7 mouse cellular contexts compared by ENCODE assay signal in genomic region chr19:44266458-44266823, GRCm38 (mm10). TPM values are rescaled to one million over a fixed set of nuclear protein-coding genes. Genes with fewer than 3 reads are reported as not detected.
DNase-seq lines count a peak whose midpoint lies in the region; ATAC-seq lines count a peak whose summit lies in the region.

No protein-coding gene starts in this region.

- H3K9me3 ChIP-seq in megakaryocyte, embryonic 14.5 days = no peaks in the 10 kb centered on the region
- H3K9me3 ChIP-seq in embryonic facial prominence, embryonic 13.5 days = no peaks in the 10 kb centered on the region
- no peaks in the 10 kb centered on the region for H3K9me3 ChIP-seq in limb, embryonic 10.5 days (replicated peaks)

- ATAC-seq in megakaryocyte, adult 5-6 weeks (ENCODE audit: poor library complexity, severe bottlenecking) = no peak
- no peak for ATAC-seq in embryonic facial prominence, embryonic 13.5 days (ENCODE audit: insufficient number of reproducible peaks, insufficient read depth, low FRiP score, low TSS enrichment, low read depth)
- ATAC-seq in neutrophil, adult 5-6 weeks (ENCODE audit: extremely low read depth, insufficient number of reproducible peaks, low FRiP score, poor library complexity, severe bottlenecking) = peak; percentile 27; the same call in 1 of the 2 replicates

- no peak for DNase-seq in limb, embryonic 10.5 days (ENCODE audit: low spot score)
- DNase-seq in left cerebral cortex, adult 11 months (ENCODE audit: low spot score) = no peak
- no peak for DNase-seq in layer of hippocampus, adult 11-12 months (ENCODE audit: low spot score)

- H3K36me3 ChIP-seq in megakaryocyte, embryonic 14.5 days (replicated peaks; ENCODE audit: low read length) = no peaks in the 10 kb centered on the region
- H3K36me3 ChIP-seq in embryonic facial prominence, embryonic 13.5 days = no peaks in the 10 kb centered on the region
- H3K36me3 ChIP-seq in limb, embryonic 10.5 days = no peaks in the 10 kb centered on the region

- no peaks in the 10 kb centered on the region for H3K27me3 ChIP-seq in megakaryocyte, embryonic 14.5 days (replicated peaks)
- no peaks in the 10 kb centered on the region for H3K27me3 ChIP-seq in embryonic facial prominence, embryonic 13.5 days
- no peaks in the 10 kb centered on the region for H3K27me3 ChIP-seq in limb, embryonic 10.5 days (ENCODE audit: low read depth, poor library complexity, severe bottlenecking)

- peak overlapping the region; percentile 76 for H3K4me2 ChIP-seq in embryonic facial prominence, embryonic 13.5 days

- H3K4me3 ChIP-seq in megakaryocyte, embryonic 14.5 days (replicated peaks) = peak overlapping the region; percentile 95
- peak overlapping the region; percentile 61 for H3K4me3 ChIP-seq in embryonic facial prominence, embryonic 13.5 days
- peak overlapping the region; percentile 59 for H3K4me3 ChIP-seq in limb, embryonic 10.5 days

- H3K9ac ChIP-seq in embryonic facial prominence, embryonic 13.5 days = peak overlapping the region; percentile 78

- 8% methylated on average over 6 of the region's 6 CpGs for WGBS in embryonic facial prominence, embryonic 13.5 days
- WGBS in limb, embryonic 10.5 days = 5% methylated on average over 6 of the region's 6 CpGs

- H3K4me1 ChIP-seq in megakaryocyte, embryonic 14.5 days = peaks cover 56% of the 10 kb centered on the region
- peaks cover 11% of the 10 kb centered on the region for H3K4me1 ChIP-seq in embryonic facial prominence, embryonic 13.5 days
- H3K4me1 ChIP-seq in limb, embryonic 10.5 days = peaks cover 39% of the 10 kb centered on the region

- H3K27ac ChIP-seq in embryonic facial prominence, embryonic 13.5 days = peak overlapping the region; percentile 96; the same call in 1 of the 2 replicates
- peak overlapping the region; percentile 95 for H3K27ac ChIP-seq in limb, embryonic 10.5 days

RNA-seq across cellular contexts. Expression of gene Scd2, which starts 27.0 kb away (rescaled TPM):
- polyA plus RNA-seq in megakaryocyte, embryonic 14.5 days (2012; ENCODE audit: insufficient read depth, low replicate concordance) = 6.4 and 14.5 TPM in 2 replicates
- 30.0 and 33.3 TPM in 2 replicates for total RNA-seq in megakaryocyte, adult 5-6 weeks (2015)
- 26.9 and 28.9 TPM in 2 replicates for total RNA-seq in megakaryocyte, adult 5-6 weeks (2017)
- polyA plus RNA-seq in embryonic facial prominence, embryonic 13.5 days (2015; fragmentation: Nextera tagmentation; extraction: Ambion mirVana) = 211 and 213 TPM in 2 replicates
- polyA plus RNA-seq in limb, embryonic 10.5 days (2016; fragmentation: Nextera tagmentation; extraction: Ambion mirVana) = 324 and 335 TPM in 2 replicates
- total RNA-seq in neutrophil, adult 5-6 weeks (2017) = 21.4 and 24.1 TPM in 2 replicates

Comparison
In these comparisons a context has a peak if more than half of its experiments do, and no peak if none do; other contexts are left out.
1. RNA of gene Scd2, which starts 27.0 kb away (polyA plus RNA-seq): 324 to 335 TPM in limb, embryonic 10.5 days and 211 to 213 TPM in embryonic facial prominence, embryonic 13.5 days; 6.4 to 14.5 TPM in megakaryocyte, embryonic 14.5 days; every median in the first group is over 10 times any median in the second.
2. Peak in every context shown above with its lines, with median percentiles within 50 percentile points of each other: H3K4me3 ChIP-seq.